Mouse (Mus musculus) v-Abl transformed pro-B cells (cell line): ENCODE data around the gene Cabp2.
"Not testable (repeated sequence)": the region's sequence is repeated elsewhere in the genome, so short reads cannot be mapped to it uniquely, and the experiment has no call there.

Experiments
- in situ Hi-C, 2 experiments: fragments of 400-800 bp; cut with MboI; formaldehyde crosslinking; loops; one replicate each; pipeline ENCODE4 v1.15.1; 2025; ENCODE audit not compliant: unreplicated experiment in 2 of 2

Gene Cabp2

GRCm38 (mm10) chr19:4055216-4055946 is 26.0 kb upstream of the Cabp2 start:
- in situ Hi-C loops: loop anchor here in 1 of 2 experiments (5.0 kb wide), 1 partner anchor 42 kb away; the partner anchor contains the start of genes Cdk2ap2 and Pitpnm1

DNA sequence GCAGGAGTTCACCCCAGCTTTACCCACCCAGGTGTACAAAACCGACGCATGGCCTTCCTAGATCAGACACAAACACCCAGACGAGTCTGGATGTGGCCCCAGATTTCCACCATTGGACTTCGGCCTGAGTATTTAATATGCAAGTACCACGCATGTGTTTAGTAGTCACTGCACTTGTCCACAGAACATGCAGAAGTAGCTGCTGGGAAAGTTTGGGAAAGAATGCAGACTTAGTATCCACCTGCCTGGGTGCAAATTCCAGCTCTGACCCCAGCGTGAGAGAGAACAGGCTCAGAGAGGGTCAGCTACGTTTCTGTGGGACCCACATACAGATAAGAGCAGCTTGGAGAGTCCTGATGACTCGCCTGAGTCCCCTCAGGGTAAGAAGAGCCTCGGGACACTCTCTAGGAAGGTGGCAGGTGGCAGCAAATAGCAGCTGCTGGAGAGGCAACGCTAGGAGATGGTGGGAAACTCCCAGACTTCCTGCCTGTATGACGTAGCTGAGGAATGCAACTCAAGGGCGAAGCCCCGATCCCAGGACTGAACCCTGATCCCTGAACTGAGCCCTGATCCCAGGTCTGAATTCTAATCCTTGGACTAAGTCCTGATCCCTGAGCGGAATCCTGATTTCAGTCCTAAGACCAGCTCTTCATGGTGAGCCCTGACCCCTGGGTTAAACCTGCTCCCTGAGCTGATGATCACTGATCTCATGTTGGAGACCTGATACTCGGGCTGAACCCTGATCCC is 25.3 kb upstream of the Cabp2 start:
- in situ Hi-C loops: loop anchor here in 1 of 2 experiments (5.0 kb wide), 1 partner anchor 41 kb away; the partner anchor contains the start of genes Cdk2ap2 and Pitpnm1

DNA sequence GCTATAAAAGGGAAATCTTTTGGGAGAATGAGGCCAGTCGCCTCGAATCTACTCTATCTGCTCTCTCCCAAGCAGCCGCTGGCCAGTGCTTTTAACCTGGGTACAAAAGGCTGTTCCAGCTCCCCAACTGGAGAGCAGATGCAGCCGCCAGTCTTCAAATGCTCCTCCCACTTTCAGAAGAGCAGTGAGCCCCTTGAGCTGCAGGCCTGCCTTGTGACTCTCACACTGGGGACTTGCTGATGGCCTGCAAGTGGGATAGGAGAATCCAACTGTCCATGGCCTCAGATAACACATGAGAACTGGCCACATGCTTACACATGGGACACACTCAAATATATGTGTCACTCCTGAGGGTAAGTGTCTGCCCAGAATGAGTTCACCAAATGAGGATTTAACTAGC is 24.7 kb upstream of the Cabp2 start:
- in situ Hi-C loops: loop anchor here in 1 of 2 experiments (5.0 kb wide), 1 partner anchor 41 kb away; the partner anchor contains the start of genes Cdk2ap2 and Pitpnm1

DNA sequence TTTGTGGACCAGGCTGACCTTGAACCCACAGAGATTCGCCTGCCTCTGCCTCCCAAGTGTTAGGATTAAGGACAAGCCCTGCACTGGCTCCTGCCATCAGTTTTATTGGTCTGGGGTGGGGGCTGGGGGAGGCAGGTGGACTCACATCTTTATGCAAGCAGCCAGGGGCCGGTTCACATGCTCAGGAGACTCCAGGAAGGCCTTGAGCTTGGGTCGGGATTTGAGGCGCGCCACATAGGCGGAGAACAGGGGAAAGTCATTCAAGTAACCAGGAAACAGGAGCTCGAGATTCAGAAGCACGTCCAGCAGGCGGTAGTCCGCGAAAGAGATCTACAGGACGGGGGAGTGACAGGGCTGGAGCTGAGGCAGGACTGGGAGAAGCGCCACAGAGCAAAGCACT is 24.0 kb upstream of the Cabp2 start:
- in situ Hi-C loops: loop anchor here in 1 of 2 experiments (5.0 kb wide), 1 partner anchor 40 kb away; the partner anchor contains the start of genes Cdk2ap2 and Pitpnm1

DNA sequence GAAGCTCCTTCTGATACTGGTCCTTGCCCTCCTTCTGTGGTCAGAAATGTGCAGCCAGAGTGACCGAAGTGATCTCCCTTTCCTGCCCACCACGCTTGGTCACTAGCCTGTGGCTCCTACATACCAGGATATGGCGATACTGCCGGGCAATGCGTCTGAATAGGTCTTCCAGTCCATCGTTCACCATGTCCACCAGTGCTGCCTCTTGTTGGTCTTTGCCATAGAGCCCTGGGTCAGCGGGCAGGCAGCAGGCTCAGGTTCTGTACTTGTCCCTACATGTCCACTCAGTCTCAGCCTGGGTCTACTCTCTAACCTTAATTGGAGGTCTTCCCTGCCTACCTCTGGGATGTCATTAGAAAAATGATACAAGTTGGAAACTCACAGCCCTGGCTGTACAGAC is 23.4 kb upstream of the Cabp2 start:
- in situ Hi-C loops: loop anchor here in 1 of 2 experiments (5.0 kb wide), 1 partner anchor 39 kb away; the partner anchor contains the start of genes Cdk2ap2 and Pitpnm1

- in situ Hi-C loops: loop anchor here in 1 of 2 experiments (5.0 kb wide), 1 partner anchor 39 kb away; the partner anchor contains the start of genes Cdk2ap2 and Pitpnm1
Measured at GRCm38 (mm10) chr19:4058581-4058980, 22.8 kb upstream of the Cabp2 start.

DNA sequence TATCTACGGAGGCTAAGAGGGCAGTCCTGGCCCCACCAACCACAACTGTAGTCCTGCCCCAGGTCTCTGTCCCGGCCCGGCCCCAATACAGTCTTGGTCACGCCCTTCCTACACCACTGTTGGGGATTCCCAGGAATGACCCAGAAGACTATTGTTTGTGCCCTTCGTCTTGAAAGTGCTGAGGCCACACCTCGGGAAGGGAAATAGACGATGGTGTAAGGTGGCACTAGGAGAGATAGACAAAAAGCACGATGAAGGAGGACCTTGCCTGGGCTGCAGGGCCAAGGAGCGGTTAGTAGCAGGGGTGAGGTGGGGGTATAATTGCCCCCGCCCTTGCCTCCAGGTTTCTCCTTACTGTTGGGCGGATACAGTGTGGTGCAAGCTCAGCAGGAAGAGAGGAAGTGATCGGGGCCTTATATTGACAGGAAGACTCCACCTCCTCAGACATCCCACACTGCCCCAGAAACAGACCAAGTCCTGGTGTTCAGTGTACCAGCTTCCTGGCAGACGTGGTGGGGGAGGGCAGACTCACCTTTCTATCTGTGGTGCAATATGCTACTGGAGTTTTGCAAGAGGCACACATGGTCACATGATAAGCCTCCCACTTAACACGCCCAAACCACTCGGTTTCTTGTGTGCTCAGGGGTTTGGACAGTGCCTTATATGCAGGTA is 22.2 kb upstream of the Cabp2 start, which contains the start of gene Gstp3:
Gstp3 (minus strand) TSS at position 501 of the 672 bp plus-strand sequence.
- in situ Hi-C loops: loop anchor here in 1 of 2 experiments (5.0 kb wide), 1 partner anchor 38 kb away; the partner anchor contains the start of genes Cdk2ap2 and Pitpnm1

DNA sequence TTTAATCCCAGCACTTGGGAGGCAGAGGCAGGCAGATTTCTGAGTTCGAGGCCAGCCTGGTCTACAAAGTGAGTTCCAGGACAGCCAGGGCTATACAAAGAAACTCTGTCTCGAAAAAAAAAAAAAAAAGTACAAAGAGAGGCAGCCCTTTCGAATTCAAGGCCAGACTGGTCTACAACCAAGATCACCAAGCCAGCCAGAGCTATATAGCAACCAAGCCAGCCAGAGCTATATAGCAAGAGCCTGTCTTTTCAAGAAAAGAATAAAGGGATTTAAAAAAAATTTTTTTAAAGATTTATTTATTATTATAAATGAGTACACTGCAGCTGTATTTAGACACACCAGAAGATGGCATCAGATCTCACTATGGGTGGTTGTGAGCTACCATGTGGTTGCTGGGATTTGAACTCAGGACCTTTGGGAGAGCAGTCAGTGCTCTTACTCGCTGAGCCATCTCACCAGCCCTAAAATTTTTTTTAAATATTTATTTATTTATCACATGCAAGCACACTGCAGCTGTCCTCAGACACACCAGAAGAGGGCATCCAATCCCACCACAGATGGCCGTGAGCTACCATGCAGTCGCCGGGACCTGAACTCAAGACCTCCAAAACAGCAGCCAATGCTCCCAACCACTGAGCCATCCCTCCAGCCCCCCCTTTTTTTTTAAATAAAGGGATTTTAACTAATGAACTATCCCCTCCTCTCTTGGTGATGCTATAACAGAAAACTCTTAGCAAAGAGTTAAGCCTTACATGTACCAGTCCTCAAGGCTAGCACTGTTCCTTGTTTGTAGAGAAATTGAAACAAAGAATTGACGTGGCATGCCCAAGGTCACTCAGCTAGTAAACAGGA is 21.1 kb upstream of the Cabp2 start:
- in situ Hi-C loops: not testable (repeated sequence)

GRCm38 (mm10) chr19:4060899-4061465 is 20.4 kb upstream of the Cabp2 start:
- in situ Hi-C loops: no loop called here

DNA sequence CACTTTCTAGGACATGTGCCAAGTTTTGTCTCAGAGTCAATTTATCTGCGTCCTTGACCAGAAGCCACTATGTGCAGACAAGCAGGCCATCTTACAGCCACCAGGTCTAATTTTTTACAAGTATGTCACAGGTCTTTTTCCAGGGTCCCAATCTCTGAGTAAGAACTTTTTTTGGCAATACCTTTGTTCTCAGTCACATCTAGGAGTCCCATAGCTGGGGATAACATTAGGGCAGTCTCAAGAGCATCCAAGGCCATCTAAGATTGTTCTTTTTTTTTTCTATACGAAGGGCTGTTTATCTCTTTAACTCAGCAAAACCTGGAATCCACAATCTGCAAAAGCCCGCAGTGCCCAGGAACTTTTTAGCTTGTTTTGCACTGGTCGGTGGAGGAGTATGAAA is 18.0 kb upstream of the Cabp2 start:
- in situ Hi-C loops: not testable (repeated sequence)

DNA sequence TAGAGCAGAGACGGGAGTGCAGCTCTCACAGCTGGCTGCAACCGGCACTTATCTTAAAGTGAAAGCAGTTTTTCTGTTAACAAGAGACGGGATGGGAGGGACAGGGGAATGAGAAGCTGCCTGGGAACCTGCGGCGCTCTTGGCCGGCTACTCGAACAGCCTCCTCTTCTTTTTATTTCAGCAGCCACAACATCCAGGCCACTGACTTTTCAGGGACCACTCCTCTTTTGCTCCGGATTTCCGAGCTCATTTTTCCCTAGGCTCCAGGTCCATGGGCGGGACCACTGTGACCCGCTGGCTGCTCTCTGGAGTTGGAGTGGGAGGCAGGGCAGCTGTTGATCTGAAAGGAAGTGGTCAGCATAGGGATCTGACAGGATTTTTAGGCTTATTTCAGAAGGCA is 16.9 kb upstream of the Cabp2 start:
- in situ Hi-C loops: not testable (repeated sequence)

- in situ Hi-C loops: no loop called here
Measured at GRCm38 (mm10) chr19:4066280-4066679, 15.1 kb upstream of the Cabp2 start.

GRCm38 (mm10) chr19:4066877-4067276 is 14.5 kb upstream of the Cabp2 start:
- in situ Hi-C loops: no loop called here

DNA sequence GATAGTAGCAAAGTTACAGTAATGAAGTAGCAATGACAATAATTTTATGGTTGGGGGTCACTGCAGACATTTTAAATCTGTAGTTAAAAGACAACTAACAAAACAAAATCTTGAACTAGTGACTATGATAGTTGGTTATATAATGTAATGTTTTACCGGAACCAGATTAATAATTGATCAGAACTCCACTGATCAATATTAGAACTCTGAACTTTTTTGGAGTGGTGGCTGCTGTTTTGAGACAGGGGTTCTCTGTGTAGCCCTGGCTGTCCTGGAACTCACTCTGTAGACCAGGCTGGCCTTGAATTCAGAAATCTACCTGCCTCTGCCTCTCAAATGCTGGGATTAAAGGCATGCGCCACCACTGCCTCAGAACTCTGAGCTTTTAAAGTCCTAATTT is 13.1 kb upstream of the Cabp2 start:
- in situ Hi-C loops: not testable (repeated sequence)

DNA sequence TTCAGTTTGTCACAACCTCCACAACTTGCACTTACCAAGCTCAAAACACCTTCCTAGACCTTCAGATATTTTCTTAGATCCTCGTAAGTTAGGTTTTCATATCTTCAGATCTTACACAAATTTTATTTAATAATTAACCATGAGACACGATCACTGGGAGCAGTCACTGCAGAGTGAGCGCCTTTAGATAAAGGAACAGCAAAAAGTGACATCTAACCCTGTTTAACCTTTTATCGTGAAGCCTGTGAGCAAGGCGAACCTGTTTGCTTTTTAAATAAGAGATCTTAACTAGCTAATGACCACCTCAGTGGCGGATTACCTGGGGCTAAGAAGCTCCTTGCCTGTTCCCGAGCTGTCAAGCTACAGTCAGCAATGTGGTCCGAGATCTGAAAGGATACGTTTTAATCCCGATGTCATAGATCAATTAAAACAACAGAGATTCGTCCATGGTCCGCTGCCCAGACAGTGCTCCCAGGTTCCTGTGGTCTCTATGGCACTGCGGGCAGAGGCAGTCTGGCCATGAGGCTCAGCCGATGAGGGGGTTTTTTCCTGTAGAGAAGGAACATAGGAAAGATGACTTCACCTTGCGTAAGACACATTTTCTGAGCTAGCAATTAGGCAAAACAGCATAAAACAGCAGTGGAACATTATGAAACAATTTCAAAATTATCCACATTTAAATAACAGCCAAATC is 12.5 kb upstream of the Cabp2 start:
- in situ Hi-C loops: no loop called here

DNA sequence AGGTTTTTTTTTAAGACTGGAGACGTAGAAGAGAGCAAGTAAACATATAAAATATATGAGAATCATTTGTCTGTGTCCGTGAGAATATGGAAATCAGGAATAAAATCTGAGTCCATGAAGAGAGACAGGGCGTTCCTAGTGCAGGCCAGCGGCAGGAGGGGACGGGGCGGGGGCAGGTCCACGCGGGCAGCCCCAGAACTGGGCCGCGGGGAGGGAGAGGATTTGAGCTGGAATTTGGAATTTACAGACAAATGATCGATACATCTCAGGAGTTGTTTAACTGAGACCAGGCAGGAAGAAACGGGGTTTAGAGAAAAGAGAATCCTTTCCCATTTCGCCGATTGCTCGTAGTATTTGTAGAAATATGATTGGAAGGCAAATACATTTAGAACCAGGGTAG is 11.1 kb upstream of the Cabp2 start:
- in situ Hi-C loops: no loop called here

DNA sequence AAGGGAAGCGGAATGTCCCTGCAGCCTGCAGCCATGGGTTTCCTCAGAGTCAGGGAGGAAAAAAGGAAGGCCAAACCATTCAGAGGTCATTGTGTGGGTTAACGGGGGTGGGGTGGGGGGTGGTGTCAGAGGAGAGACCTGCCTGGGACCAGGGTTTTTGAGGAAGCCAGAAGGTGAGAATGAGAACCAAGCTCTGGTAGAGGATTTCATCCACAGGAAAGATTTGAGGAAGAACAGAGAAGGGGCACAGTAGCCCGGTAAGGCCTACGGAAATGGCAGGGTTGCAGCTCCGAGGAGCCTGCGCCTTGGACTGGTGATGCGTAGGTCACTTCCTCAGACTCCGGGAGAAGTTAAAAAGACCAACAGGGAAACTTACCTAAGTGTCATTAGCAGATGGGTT is 10.6 kb upstream of the Cabp2 start:
- in situ Hi-C loops: no loop called here

DNA sequence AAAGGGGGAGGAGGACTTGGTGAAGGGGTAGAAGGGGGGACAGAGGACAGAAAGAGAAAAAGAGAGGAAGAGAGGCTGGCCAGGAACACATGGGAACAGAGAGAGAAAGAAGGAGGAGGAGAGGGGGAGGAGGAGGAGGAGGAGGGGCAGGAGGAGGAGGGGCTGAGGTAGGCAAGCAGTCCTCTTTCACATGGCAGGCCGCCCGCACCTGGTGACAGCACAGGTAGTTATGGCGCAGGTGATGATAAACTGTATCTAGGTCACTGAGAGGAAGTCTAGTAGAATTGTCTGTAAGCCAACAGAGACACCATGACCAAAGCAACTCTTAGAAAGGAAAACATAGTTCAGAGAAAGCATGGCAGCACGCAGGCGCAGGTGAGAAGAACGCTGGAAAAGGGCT is 10.0 kb upstream of the Cabp2 start:
- in situ Hi-C loops: no loop called here
